Mouse (Mus musculus): Measurements from ENCODE around the gene Tmem274. TPM values are rescaled to one million over a fixed set of nuclear protein-coding genes. Genes with fewer than 3 reads are reported as not detected.
A peak's percentile ranks its signal among the peaks of the same experiment; 100 is the strongest.
"Not testable (repeated sequence)": the region's sequence is repeated elsewhere in the genome, so short reads cannot be mapped to it uniquely, and the experiment has no call there.

Tmem274 gene
- total RNA-seq (2017), result not detected in 2 replicates

DNA sequence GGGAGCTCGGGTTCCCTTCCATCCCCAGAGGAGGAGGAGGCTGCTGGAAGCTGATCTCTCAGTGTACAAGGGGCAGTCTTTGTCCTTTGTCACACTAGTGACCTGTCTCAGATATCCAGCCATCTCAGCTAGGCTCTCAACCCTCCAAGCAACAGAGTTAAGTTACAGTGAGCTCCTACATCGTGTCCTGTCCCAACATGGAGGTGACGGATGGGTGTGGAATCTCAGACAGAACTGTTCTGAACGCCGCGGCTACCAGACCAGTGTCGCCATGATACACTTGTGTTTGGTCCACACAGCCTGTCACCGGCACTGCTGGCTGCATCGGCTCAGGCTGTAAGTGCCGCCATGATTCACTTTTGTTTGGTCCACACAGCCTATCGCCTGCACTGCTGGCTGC lies at the start of gene Tmem274:
TSS of gene Tmem274 (plus strand) at position 301 of the 400 bp plus-strand sequence.
- no peak for ATAC-seq (ENCODE audit: extremely low read depth, insufficient number of reproducible peaks, low FRiP score, poor library complexity, severe bottlenecking)

DNA sequence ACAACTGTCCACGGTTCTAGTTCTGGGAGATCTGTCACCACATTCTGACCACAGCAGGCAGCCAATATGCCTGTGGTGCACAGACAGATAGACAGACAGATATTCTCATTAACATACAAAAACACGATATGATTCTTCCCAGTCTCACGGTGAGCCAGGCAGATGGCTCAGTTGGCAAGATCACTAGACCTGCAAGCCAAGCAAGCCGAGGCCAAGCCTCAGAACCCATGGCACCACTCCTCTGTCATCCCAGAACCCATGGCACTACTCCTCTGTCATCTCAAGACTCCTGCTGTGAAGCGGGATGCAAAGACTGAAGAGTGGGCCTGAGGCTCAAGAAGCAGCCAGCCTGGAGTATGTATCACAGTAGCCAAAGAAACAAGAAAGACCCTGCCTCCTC lies 47.6 kb upstream of the Tmem274 start:
- no peak for ATAC-seq (ENCODE audit: extremely low read depth, insufficient number of reproducible peaks, low FRiP score, poor library complexity, severe bottlenecking)

DNA sequence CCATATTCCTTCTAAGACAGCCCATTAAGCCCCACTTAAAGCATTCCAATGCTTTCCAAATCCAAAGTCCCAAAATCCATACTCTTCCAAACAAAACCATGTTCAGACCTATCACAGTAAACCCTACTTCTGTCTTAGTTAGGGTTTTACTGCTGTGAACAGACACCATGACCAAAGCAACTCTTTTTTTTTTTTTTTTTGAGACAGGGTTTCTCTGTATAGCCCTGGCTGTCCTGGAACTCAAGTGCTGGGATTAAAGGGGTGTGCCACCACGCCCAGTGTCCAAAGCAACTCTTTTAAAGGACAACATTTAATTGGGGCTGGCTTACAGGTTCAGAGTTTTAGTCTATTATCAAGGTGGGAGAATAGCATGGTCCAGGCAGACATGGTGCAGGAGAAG lies 45.3 kb upstream of the Tmem274 start:
- ATAC-seq (ENCODE audit: extremely low read depth, insufficient number of reproducible peaks, low FRiP score, poor library complexity, severe bottlenecking), result not testable (repeated sequence)

DNA sequence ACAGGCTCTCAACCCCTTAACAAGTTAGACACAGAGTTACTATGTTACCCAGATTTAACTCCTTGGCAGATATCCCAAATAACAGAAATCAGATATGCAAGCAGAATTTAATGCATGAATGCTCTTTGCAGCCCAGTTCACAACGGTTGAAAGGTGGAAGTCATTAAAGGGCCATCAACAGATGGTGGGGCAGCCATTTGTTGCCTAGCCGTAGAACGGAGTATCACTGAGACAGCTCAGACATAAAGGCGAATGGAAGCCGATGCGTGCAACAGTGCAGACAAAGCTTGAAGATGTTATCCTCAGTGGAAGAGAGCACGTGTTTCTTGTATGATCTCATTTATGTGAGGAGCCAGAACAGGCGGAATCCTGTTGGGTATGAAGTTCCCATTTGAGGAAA lies 36.6 kb upstream of the Tmem274 start:
- no peak for ATAC-seq (ENCODE audit: extremely low read depth, insufficient number of reproducible peaks, low FRiP score, poor library complexity, severe bottlenecking)

DNA sequence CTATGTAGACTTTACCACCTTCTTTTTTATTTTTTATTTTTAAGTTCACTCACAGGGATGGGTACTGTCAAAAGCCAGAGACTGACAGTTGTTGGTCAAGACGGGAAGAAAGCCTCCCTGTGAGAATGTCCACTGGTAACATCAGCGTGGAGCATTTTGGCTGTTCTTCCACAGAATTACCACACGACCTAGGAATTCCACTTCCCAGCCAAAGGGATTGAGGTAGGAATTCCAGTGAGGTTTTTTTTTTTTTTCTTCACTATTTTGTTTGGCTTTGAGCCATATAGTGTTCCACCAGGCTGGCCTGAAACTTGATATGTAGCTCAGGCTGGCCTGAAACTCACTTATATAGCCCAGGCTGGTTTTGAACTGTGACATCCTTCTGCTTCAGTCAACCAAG lies 34.7 kb upstream of the Tmem274 start:
- no peak for ATAC-seq (ENCODE audit: extremely low read depth, insufficient number of reproducible peaks, low FRiP score, poor library complexity, severe bottlenecking)

DNA sequence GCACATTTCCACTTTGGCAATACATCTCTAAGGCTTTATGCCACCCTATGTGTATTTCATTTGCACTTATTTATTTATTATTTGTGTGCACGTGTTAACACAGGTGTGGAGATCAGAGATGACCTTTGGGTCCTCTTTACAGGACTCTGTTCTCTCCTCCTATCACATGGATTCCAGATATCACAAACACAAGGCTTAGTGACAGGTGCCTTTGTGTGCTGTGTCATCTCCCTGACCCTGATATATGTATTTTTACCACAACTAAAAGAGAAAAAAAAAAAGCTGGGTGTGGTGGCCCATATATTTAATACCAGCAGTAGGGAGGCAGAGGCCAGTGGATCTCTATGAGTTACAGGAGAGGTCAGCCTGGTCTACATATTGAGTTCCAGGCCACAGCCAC lies 32.7 kb upstream of the Tmem274 start:
- no peak for ATAC-seq (ENCODE audit: extremely low read depth, insufficient number of reproducible peaks, low FRiP score, poor library complexity, severe bottlenecking)

DNA sequence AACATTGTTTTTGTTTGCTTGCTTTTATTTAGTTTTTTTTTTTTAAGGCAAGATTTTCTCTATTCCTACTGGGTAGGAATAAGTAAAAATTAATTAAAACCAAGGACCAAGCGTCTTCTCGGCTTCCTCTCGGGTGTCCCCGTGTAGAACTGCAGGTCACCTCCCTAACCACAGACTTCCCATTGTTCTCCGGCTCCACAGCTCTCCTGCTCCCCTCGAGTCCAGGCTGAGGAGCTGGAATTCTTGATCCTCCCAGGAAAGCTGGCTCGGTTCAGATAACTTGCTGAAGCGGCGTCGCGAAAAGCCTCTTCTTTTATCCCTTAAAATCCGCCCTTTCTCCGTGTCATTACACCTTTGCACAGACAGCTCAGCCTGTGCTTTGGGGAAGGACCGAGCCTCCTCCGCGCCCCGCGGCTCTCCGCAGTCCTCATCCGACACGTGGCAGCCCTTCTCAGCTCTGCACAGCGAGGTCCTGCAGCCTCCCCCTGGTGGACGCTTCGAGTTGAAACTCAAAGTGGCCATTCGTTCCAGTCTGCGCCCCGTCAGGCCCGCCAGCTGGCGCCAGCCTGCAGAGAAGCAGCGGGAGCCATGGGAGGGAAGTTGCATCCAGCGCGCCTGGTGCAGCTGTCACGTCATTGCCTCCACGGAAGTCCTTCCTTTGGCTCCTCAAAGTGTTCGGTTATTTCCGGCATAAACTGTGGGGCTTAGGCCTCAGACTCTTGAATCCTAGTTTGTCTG lies 32.0 kb upstream of the Tmem274 start:
- peak; percentile 98 for ATAC-seq (ENCODE audit: extremely low read depth, insufficient number of reproducible peaks, low FRiP score, poor library complexity, severe bottlenecking)

DNA sequence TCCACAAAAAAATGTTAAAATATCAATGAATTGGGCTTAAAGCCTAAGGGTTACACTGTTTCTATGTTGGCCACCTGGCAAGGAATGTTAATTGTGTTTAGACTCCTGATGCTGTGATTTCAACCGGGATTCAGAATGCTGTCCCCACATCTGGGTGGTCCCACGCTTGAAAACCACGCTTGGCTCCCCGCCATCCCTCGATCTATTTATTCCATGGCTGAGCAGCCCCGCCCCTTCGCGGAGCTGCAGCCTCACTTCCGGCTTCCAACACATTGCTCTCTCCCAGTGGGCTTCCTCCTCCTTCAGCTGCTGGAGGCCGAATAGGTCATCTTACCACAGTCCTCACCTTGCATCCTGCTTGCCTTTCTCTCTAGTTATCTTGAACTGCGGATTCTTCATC lies 31.3 kb upstream of the Tmem274 start:
- ATAC-seq (ENCODE audit: extremely low read depth, insufficient number of reproducible peaks, low FRiP score, poor library complexity, severe bottlenecking), result no peak

DNA sequence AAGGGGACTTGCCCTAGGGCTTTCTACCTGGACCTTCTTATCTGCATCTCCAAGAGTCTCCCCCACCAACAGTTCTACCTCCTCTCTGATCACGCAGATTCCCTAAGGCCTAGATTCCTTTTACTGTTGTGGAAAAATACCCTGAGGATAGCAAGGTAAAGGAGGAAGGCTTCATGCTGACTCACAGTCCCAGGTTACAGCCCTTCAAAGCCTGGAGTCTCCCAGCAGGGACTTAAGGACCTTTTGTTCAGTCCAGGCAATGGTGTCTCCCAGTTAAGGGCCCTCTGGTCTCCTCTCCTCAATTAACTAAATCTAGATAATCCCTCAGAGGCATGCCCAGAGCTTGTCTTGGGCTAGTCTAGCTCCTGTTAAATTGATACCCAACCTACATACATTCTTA lies 30.9 kb upstream of the Tmem274 start:
- ATAC-seq (ENCODE audit: extremely low read depth, insufficient number of reproducible peaks, low FRiP score, poor library complexity, severe bottlenecking), result no peak

DNA sequence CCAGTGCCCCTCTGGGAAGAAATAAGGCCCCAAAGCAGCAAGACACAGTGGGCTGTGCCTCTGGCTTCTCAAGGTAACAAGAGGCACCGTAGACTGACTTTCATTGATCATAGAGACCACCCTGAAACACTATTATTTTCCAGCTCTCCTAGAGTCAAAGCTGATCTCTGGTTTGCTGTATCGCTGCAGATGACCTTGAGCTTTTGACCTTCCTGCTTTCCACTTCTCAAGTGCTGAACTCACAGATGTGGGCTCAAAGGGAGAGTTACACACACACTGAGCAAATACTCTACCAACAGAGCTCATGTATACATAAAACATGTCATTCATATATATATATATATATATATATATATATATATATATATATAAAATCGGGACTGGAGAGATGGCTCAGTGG lies 26.5 kb upstream of the Tmem274 start:
- ATAC-seq (ENCODE audit: extremely low read depth, insufficient number of reproducible peaks, low FRiP score, poor library complexity, severe bottlenecking), result no peak

DNA sequence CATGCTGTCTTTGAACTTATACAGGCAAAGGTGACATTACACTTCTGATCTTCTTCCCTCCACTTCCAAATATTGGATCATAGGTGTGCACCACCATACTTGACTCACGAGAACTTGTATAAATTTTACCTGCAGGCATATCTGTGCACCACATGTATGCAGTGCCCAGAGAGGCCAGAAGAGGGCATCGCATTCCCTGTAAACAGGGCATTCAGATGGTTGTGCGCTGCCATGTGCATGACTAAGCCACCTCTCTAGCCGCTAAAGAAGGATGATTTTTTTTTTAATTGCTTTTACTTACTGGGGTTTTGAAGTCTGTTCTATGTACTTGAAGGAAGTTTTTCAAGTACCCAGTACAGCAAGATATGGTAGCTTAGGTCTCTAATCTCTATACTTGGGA lies 23.5 kb upstream of the Tmem274 start:
- no peak for ATAC-seq (ENCODE audit: extremely low read depth, insufficient number of reproducible peaks, low FRiP score, poor library complexity, severe bottlenecking)

DNA sequence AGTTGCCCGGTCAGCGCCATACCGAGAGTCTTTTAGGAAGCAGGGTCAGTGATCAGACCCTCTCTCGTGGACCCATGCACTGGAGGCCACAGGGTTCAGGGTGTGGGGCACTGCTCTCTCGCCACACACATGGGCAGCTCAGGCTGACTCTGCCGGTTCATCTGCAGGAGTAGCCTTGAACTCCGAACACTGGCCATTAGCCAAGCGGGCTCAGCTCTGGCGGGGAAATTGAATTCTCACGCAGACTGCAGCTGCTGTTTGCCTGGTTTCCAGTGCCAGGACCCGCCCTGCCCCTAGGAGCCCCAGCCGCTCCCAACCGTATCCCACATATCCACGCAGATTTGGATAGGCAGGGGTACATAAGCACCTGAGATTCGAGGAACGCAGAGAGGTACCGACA lies 22.9 kb upstream of the Tmem274 start:
- ATAC-seq (ENCODE audit: extremely low read depth, insufficient number of reproducible peaks, low FRiP score, poor library complexity, severe bottlenecking), result no peak

DNA sequence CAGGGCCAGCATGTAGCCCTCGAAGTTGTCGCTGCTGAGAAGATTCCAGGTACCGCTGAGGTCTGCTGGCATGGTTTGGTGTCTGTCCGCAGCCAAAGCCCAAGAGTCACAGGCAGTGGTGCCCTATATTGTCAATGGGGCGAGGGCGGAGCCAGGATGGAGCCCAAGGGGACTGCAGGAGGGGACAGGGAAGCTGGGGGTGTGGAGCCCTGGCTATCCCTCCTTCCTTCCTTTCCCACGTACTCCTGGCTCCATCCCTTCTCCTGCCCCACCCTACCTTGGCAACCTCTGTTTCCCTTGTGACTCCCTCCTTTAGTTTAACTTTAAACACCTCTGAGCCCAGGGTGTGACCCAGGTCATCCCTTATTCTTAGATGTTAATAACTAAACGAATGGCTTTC lies 22.3 kb upstream of the Tmem274 start, which contains the start of gene Rbp7:
TSS of gene Rbp7 (minus strand) at position 100 of the 400 bp plus-strand sequence.
- no peak for ATAC-seq (ENCODE audit: extremely low read depth, insufficient number of reproducible peaks, low FRiP score, poor library complexity, severe bottlenecking)

DNA sequence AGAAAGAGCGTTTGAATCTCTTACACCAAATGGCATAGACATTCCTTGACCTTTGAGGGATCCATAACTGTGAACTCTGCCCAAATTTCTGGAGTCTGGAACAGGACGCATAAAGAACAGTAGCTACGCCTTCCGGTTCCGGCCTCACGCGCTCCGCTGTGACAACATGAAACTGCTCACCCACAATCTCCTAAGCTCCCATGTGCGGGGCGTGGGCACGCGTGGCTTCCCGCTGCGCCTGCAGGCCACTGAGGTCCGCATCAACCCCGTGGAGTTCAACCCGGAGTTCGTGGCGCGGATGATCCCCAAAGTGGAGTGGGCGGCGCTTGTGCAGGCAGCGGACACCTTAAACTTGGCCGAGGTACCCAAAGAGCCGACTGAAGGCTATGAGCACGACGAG lies 20.0 kb upstream of the Tmem274 start:
- ATAC-seq (ENCODE audit: extremely low read depth, insufficient number of reproducible peaks, low FRiP score, poor library complexity, severe bottlenecking), result peak; percentile 69

DNA sequence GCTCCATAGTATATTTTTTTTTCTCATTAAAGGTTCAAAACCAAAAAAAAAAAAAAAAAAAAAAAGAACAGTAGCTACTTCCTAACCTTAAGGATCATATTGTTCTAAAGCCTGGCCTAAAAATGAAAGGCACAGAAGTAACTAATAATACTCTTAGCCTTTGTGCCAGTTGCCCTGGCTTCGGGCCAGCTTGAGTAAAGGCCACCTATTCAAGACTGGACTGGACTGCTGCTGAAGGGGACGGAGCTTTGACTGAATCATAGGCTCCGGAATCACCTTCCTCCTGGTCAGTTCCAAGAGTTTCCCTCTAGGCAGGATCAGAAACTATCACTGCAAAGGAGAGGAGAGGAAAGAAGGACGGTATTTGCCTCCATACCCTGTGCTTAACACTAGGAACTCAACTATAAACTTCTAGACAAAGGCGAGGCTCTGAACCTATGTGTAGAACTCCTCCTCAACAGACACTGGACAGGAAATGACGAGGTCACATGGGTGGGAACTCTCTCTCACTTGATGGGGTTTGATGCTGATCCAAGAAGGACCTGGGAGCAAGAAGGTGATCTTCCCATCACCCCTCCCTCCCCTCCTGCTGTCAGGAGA lies 19.2 kb upstream of the Tmem274 start:
- no peak for ATAC-seq (ENCODE audit: extremely low read depth, insufficient number of reproducible peaks, low FRiP score, poor library complexity, severe bottlenecking)

DNA sequence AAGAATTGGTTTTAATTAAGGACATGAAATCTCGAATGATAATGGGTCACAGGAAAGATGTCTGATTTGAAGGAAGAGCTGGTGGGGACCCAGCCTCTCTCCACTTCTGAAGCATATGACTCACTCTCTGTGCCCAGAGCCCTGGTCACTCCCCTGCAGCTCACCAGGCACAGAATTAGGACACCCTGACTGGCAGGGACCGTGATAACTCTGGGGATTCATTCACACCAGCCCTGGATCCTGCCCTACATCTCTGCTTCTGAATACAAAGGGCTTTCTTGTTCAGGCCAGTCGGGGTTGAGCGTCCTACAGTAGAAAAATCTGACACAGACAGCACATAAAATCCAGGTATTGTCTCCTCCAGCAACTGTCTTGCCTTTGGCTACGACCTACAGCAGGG lies 18.7 kb upstream of the Tmem274 start:
- no peak for ATAC-seq (ENCODE audit: extremely low read depth, insufficient number of reproducible peaks, low FRiP score, poor library complexity, severe bottlenecking)

DNA sequence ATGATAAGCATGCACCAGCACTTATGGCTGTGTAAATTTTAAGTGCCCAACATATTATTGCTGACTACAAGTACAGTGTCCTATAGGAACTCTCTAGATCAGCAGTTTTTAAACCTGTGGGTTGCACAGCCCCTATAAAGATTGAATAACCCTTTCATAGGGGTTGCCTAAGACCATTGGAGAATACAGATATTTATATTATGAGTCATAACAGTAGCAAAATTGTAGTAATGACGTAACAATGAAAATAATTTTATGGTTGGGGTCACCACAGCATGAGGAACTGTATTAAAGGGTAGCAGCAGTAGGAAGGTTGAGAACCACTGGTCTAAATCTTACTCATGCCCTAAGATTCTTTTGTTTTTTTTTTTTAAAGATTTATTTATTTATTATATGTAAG lies 17.8 kb upstream of the Tmem274 start:
- no peak for ATAC-seq (ENCODE audit: extremely low read depth, insufficient number of reproducible peaks, low FRiP score, poor library complexity, severe bottlenecking)

DNA sequence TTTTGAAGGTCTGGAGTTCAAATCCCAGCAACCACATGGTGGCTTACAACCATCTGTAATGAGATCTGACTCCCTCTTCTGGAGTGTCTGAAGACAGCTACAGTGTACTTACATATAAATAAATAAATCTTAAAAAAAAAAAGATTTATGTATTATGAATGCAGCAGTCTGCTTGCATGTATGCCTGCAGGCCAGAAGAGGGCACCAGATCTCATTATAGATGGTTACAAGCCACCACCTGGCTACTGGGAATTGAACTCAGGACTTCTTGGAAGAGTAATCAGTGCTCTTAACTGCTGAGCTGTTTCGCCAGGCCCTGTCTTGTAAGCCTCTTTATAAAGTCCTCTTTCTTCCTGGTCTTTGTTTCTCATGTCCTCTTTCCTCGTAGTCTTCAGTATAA lies 16.7 kb upstream of the Tmem274 start:
- ATAC-seq (ENCODE audit: extremely low read depth, insufficient number of reproducible peaks, low FRiP score, poor library complexity, severe bottlenecking), result not testable (repeated sequence)

DNA sequence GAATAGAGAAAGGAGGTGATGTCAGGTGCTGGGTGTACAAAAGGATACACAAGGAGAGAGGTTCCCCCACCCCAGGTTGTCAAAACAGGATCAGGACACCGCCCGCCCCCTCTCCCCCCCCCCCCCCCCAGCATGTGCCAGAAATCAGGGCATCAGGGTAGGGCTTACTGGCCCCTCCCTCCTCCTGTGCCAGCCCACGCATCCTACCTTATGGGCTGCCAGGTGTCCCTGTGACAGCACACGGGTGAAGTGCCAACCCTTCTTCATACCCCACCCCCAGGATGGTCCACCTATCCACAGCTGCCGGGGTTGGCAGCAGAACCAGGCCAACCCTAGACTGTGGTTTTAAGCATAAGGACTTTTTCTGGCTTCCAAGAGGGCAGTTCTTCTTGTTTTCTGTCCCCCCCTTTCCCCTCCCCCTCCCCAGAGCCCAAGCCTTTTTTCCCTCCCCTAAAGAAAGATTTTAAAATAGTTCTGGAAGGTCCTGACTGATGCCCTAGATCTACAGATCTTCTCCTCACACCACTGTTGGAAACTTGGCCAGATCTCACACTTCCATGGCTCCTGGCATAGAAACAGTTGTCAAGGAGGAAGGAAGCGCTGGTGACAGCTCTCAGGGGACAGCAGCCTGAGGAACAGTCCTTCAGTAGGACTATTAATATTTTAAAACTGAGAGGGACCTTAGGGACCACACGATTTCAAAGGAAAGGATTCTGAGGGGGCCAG lies 15.4 kb upstream of the Tmem274 start:
- no peak for ATAC-seq (ENCODE audit: extremely low read depth, insufficient number of reproducible peaks, low FRiP score, poor library complexity, severe bottlenecking)

DNA sequence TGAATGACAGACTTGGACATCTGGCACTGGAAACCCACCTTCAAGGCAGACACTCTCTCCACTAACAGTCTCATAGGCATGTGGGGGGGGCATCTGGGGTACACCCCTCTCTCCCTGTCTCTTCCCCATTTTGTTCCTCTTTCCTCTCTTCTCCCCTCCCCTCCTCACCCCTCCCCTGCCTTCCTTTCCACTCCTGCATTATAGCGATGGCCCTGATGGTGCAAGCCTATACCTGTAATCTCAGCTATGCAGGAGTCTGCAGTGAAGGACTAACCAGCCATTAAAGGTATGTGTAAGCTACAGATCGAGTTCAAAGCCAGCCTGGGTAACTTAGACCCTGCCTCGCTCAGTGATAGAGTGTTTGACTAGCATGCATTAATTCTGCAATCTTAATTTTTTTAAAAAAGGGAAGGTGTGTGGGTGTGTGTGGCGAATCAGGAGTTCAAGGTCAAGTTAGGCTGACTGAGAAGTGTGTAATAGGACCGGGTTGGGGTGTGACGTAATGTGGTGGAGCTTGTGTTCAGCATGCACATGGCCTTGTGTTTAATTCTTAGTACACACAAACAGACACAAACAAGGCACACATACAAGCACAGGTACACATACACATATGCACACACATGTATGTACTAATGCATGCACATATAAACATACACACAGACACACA lies 14.7 kb upstream of the Tmem274 start:
- no peak for ATAC-seq (ENCODE audit: extremely low read depth, insufficient number of reproducible peaks, low FRiP score, poor library complexity, severe bottlenecking)

All from neutrophil, adult 5-6 weeks (primary cell).